Mouse (Mus musculus) bone marrow macrophage, adult 2 months (primary cell): ENCODE measurements at regions not wholly inside any gene's neighbourhood (a gene's known extent, or its start where the extent isn't known, plus 50 kb on each side); places are given as distances from the start of the nearest gene placed in this dataset.

Source experiments
- H3K27ac ChIP-seq: 2 replicates; pipeline ENCODE4 v1.5.1; 2012; ENCODE audit warnings: low read depth, low read length; ENCODE audit not compliant: insufficient read depth
- H3K4me1 ChIP-seq: 2 replicates; pipeline ENCODE4 v1.6.1; 2012; ENCODE audit warnings: low read length; ENCODE audit not compliant: control insufficient read depth, insufficient read depth
- H3K4me3 ChIP-seq: 2 replicates; pipeline ENCODE4 v1.5.1; 2012; ENCODE audit warnings: mild to moderate bottlenecking, low read length, moderate library complexity; ENCODE audit not compliant: insufficient read depth
- CTCF ChIP-seq: IDR thresholded peaks from 2 replicates; pipeline ENCODE4 v1.5.1; 2012; ENCODE audit warnings: low read depth, mild to moderate bottlenecking, low read length, moderate library complexity
- POLR2A ChIP-seq: IDR thresholded peaks from 2 replicates; pipeline ENCODE4 v1.6.1; 2012; ENCODE audit warnings: mild to moderate bottlenecking, low read depth, low read length, borderline replicate concordance

GRCm38 (mm10) chr4:45746451-45746850 is 52.4 kb upstream of the Aldh1b1 start:
- H3K4me3 ChIP-seq, result no peak overlapping the region

GRCm38 (mm10) chr4:45745746-45746145 is 53.1 kb upstream of the Aldh1b1 start:
- Histone ChIP-seq H3K4me3 (no peak overlapping the region), H3K27ac (no peak overlapping the region), H3K4me1 (0 out of 2 replicates have a peak, but pooled peaks cover 5% of the 10 kb centered on the region)
- TF ChIP-seq CTCF (no peak), POLR2A (no peak)

More at GRCm38 (mm10) chr4:45746451-45746850, 52.4 kb upstream of the Aldh1b1 start:
- no peak for TF ChIP-seq POLR2A
- TF ChIP-seq CTCF, result no peak
- Histone ChIP-seq H3K4me1 (peaks cover 9% of the 10 kb centered on the region), H3K27ac (no peak overlapping the region)

GRCm38 (mm10) chr4:45744849-45745407 is 53.9 kb upstream of the Aldh1b1 start:
- Histone ChIP-seq H3K4me3 (no peak overlapping the region), H3K27ac (no peak overlapping the region), H3K4me1 (0 out of 2 replicates have a peak, but pooled peaks cover 5% of the 10 kb centered on the region)
- no peak for TF ChIP-seq POLR2A
- TF ChIP-seq CTCF, result no peak

GRCm38 (mm10) chr4:45740779-45741365 is 58.0 kb upstream of the Aldh1b1 start:
- H3K4me3 ChIP-seq, result no peak overlapping the region
- no peak for TF ChIP-seq POLR2A
- no peak for TF ChIP-seq CTCF
- no peak overlapping the region for H3K27ac ChIP-seq
- H3K4me1 ChIP-seq, result no peaks in the 10 kb centered on the region

GRCm38 (mm10) chr4:45740319-45740718 is 58.5 kb upstream of the Aldh1b1 start:
- H3K4me3 ChIP-seq, result no peak overlapping the region
- H3K4me1 ChIP-seq, result no peaks in the 10 kb centered on the region
- no peak for TF ChIP-seq CTCF
- TF ChIP-seq POLR2A, result no peak
- H3K27ac ChIP-seq, result no peak overlapping the region

GRCm38 (mm10) chr4:45739696-45740095 is 59.1 kb upstream of the Aldh1b1 start:
- H3K4me3 ChIP-seq, result no peak overlapping the region
- no peaks in the 10 kb centered on the region for H3K4me1 ChIP-seq
- H3K27ac ChIP-seq, result no peak overlapping the region
- TF ChIP-seq CTCF (no peak), POLR2A (no peak)

GRCm38 (mm10) chr4:45739168-45739567 is 59.7 kb upstream of the Aldh1b1 start:
- TF ChIP-seq POLR2A (no peak), CTCF (no peak)
- Histone ChIP-seq H3K27ac (no peak overlapping the region), H3K4me1 (no peaks in the 10 kb centered on the region), H3K4me3 (no peak overlapping the region)

GRCm38 (mm10) chr4:45738746-45739145 is 60.1 kb upstream of the Aldh1b1 start:
- Histone ChIP-seq H3K4me1 (no peaks in the 10 kb centered on the region), H3K27ac (no peak overlapping the region), H3K4me3 (no peak overlapping the region)
- no peak for TF ChIP-seq POLR2A
- no peak for TF ChIP-seq CTCF

GRCm38 (mm10) chr4:45736215-45736815 is 62.5 kb upstream of the Aldh1b1 start:
- no peak overlapping the region for H3K4me3 ChIP-seq
- H3K4me1 ChIP-seq, result no peaks in the 10 kb centered on the region
- TF ChIP-seq POLR2A (no peak), CTCF (no peak)
- no peak overlapping the region for H3K27ac ChIP-seq

GRCm38 (mm10) chr4:45734011-45734410 is 64.8 kb upstream of the Aldh1b1 start:
- H3K27ac ChIP-seq, result no peak overlapping the region
- H3K4me3 ChIP-seq, result no peak overlapping the region
- TF ChIP-seq CTCF, result no peak
- TF ChIP-seq POLR2A, result no peak
- no peaks in the 10 kb centered on the region for H3K4me1 ChIP-seq
